Mouse (Mus musculus) thymus, adult 2 months (tissue): Measurements from ENCODE around the gene Zbtb20.

Experiments used
- CTCF ChIP-seq: fragments of 200-500 bp; IDR thresholded peaks from 2 replicates; pipeline ENCODE4 v1.5.1; 2012; ENCODE audit warnings: mild to moderate bottlenecking, control low read depth, low read length, moderate library complexity, borderline replicate concordance; ENCODE audit not compliant: control insufficient read depth, poor library complexity, insufficient read depth; ENCODE audit errors: extremely low read depth
- POLR2A ChIP-seq: fragments of 200-500 bp; IDR thresholded peaks from 2 replicates; pipeline ENCODE4 v1.6.1; 2012; ENCODE audit warnings: mild to moderate bottlenecking, low read length, control low read depth, moderate library complexity; ENCODE audit not compliant: control insufficient read depth, poor library complexity, insufficient read depth; ENCODE audit errors: extremely low read depth

DNA sequence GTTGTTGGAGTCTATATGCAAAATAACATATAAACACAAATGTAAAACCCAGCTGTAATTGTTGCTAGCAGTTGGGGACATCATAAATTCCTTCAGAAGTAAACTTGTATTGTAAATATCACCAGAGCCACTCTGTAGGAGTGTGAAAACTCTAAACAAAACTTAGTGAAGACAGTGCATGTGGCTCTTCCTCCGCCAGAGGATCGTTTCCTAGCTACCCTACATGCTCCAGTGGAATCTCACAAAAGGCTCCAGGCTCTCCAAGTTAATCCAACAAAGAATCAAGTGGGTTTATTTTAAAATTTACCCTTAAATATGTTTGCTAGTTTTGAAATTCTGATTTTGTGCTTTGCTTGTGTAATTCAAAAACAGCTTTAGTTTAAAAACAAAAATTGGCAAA lies 296.5 kb downstream of the Zbtb20 start:
- TF ChIP-seq CTCF (no peak), POLR2A (no peak)
